Mouse (Mus musculus) E14TG2a.4 (cell line): ENCODE measurements around the gene Chpf2.

Experiments
- CTCF ChIP-seq: conservative IDR thresholded peaks from 2 replicates; pipeline ENCODE4 v1.5.1; 2014; ENCODE audit warnings: low read length
- NANOG ChIP-seq: IDR thresholded peaks from 2 replicates; pipeline ENCODE4 v1.6.1; 2014; ENCODE audit warnings: borderline replicate concordance, low read length, mixed read lengths
- POU5F1 ChIP-seq: IDR thresholded peaks from 2 replicates; pipeline ENCODE4 v1.6.1; 2014; ENCODE audit warnings: low read length, borderline replicate concordance

- TF ChIP-seq CTCF (no peak), NANOG (no peak), POU5F1 (no peak)
Measured at GRCm38 (mm10) chr5:24605321-24605979, 18.9 kb downstream of the Chpf2 start.
